20 mouse cellular contexts compared by ENCODE assay signal in genomic region chr2:96282926-96283325, GRCm38 (mm10). TPM values are rescaled to one million over a fixed set of nuclear protein-coding genes. Genes with fewer than 3 reads are reported as not detected.
DNase-seq lines count a peak whose midpoint lies in the region; ATAC-seq and TF ChIP-seq lines count a peak whose summit lies in the region.
"Had no signal": no experiment of that assay in that cellular context is flagged by ENCODE, and none has a peak within 500 bp of the region (broad histone marks: within the 10 kb centered on the region; RNA-seq: fewer than 3 reads in every experiment).

No protein-coding gene starts in this region.

- TF ChIP-seq CTCF in kidney, postnatal 0 days (IDR thresholded peaks at IDR 0.05; ENCODE audit: low read depth): peak; percentile 48
- TF ChIP-seq CTCF in midbrain, postnatal 0 days (IDR thresholded peaks at IDR 0.05): peak; percentile 61
- no peak for TF ChIP-seq CTCF in cerebellum, adult 2 months (IDR thresholded peaks at IDR 0.05; ENCODE audit: borderline replicate concordance, insufficient read depth, low read depth, low read length)

- no peak overlapping the region for H3K27ac ChIP-seq in forebrain, embryonic 14.5 days (ENCODE audit: low read depth, low read length)
- H3K27ac ChIP-seq in forebrain, embryonic 15.5 days (replicated peaks): no peak overlapping the region
- no peak overlapping the region for H3K27ac ChIP-seq in kidney, postnatal 0 days
- H3K27ac ChIP-seq in midbrain, postnatal 0 days (ENCODE audit: low read depth, low read length): no peak overlapping the region
- no peak overlapping the region for H3K27ac ChIP-seq in midbrain, embryonic 11.5 days (ENCODE audit: low read depth, low read length)
- H3K27ac ChIP-seq in cerebellum, adult 2 months (ENCODE audit: insufficient read depth, low read length): no peak overlapping the region
- H3K27ac ChIP-seq: forebrain, embryonic 12.5 days; gastrocnemius, adult 2 months; hindbrain, embryonic 10.5 days; limb, embryonic 15.5 days had no signal

- H3K4me2 ChIP-seq in forebrain, embryonic 14.5 days (ENCODE audit: low read length): no peak overlapping the region
- no peak overlapping the region for H3K4me2 ChIP-seq in forebrain, embryonic 15.5 days (replicated peaks)
- H3K4me2 ChIP-seq in kidney, postnatal 0 days (ENCODE audit: low read length): no peak overlapping the region
- no peak overlapping the region for H3K4me2 ChIP-seq in midbrain, postnatal 0 days (ENCODE audit: low read depth, low read length, poor library complexity, severe bottlenecking)
- no peak overlapping the region for H3K4me2 ChIP-seq in midbrain, embryonic 11.5 days
- H3K4me2 ChIP-seq: forebrain, embryonic 12.5 days; limb, embryonic 15.5 days had no signal

- H3K27me3 ChIP-seq in forebrain, embryonic 14.5 days (replicated peaks; ENCODE audit: control insufficient read depth, insufficient read depth, low read length): no peaks in the 10 kb centered on the region
- no peaks in the 10 kb centered on the region for H3K27me3 ChIP-seq in forebrain, embryonic 15.5 days
- H3K27me3 ChIP-seq in kidney, postnatal 0 days (ENCODE audit: insufficient read depth, low read length): no peaks in the 10 kb centered on the region
- no peaks in the 10 kb centered on the region for H3K27me3 ChIP-seq in midbrain, postnatal 0 days (ENCODE audit: insufficient read depth, low read length)
- no peaks in the 10 kb centered on the region for H3K27me3 ChIP-seq in midbrain, embryonic 11.5 days (ENCODE audit: control insufficient read depth, insufficient read depth, low read length)
- H3K27me3 ChIP-seq in cerebellum, adult 2 months (ENCODE audit: control insufficient read depth, insufficient read depth, low read length): no peaks in the 10 kb centered on the region
- H3K27me3 ChIP-seq: forebrain, embryonic 12.5 days; limb, embryonic 15.5 days had no signal

- 89% methylated on average over 5 of the region's 5 CpGs for WGBS in forebrain, embryonic 14.5 days
- 82% methylated on average over 5 of the region's 5 CpGs for WGBS in forebrain, embryonic 15.5 days
- 76% methylated on average over 5 of the region's 5 CpGs for WGBS in kidney, postnatal 0 days
- WGBS in midbrain, postnatal 0 days: 71% methylated on average over 5 of the region's 5 CpGs
- 85% methylated on average over 5 of the region's 5 CpGs for WGBS in midbrain, embryonic 11.5 days
- whole genome bisulfite sequencing in cerebellum, adult 2 months: 84% methylated on average over 5 of the region's 5 CpGs

- no peak for TF ChIP-seq POLR2A in cerebellum, adult 2 months (IDR thresholded peaks at IDR 0.05; ENCODE audit: borderline replicate concordance, insufficient read depth, low read length)

- H3K9me3 ChIP-seq in forebrain, embryonic 14.5 days (replicated peaks; ENCODE audit: control insufficient read depth, low read length): no peaks in the 10 kb centered on the region
- H3K9me3 ChIP-seq in forebrain, embryonic 15.5 days: no peaks in the 10 kb centered on the region
- no peaks in the 10 kb centered on the region for H3K9me3 ChIP-seq in kidney, postnatal 0 days (replicated peaks; ENCODE audit: low read length)
- H3K9me3 ChIP-seq in midbrain, postnatal 0 days (ENCODE audit: low read length): no peaks in the 10 kb centered on the region
- no peaks in the 10 kb centered on the region for H3K9me3 ChIP-seq in midbrain, embryonic 11.5 days (ENCODE audit: control insufficient read depth, low read length)
- H3K9me3 ChIP-seq: forebrain, embryonic 12.5 days; hindbrain, embryonic 10.5 days; limb, embryonic 15.5 days had no signal

- peak; percentile 51 for DNase-seq in forebrain, embryonic 14.5 days (ENCODE audit: low spot score)
- peak; percentile 22 for DNase-seq in kidney, postnatal 0 days (ENCODE audit: low spot score)
- no peak for DNase-seq in kidney, adult 8-10 months
- DNase-seq in midbrain, postnatal 0 days (ENCODE audit: low spot score): peak; percentile 59
- DNase-seq in midbrain, embryonic 11.5 days (ENCODE audit: low spot score, missing footprints): no peak
- DNase-seq in cerebellum, adult 2 months: no peak
- DNase-seq: adrenal gland, adult 2 months; cerebellum, adult 11-12 months; gastrocnemius, adult 2 months; kidney, postnatal 10 days; lung, adult 2 months; thymus, adult 18-20 months had no signal

- no peaks in the 10 kb centered on the region for H3K4me1 ChIP-seq in forebrain, embryonic 14.5 days (ENCODE audit: control insufficient read depth, insufficient read depth, low read length)
- H3K4me1 ChIP-seq in forebrain, embryonic 15.5 days: no peaks in the 10 kb centered on the region
- no peaks in the 10 kb centered on the region for H3K4me1 ChIP-seq in kidney, postnatal 0 days (replicated peaks; ENCODE audit: insufficient read depth, low read length)
- H3K4me1 ChIP-seq in midbrain, postnatal 0 days (ENCODE audit: insufficient read depth, low read length): no peaks in the 10 kb centered on the region
- H3K4me1 ChIP-seq in midbrain, embryonic 11.5 days (ENCODE audit: control insufficient read depth, insufficient read depth, low read length): no peaks in the 10 kb centered on the region
- H3K4me1 ChIP-seq in cerebellum, adult 2 months (ENCODE audit: control insufficient read depth, insufficient read depth, low read length): no peaks in the 10 kb centered on the region
- H3K4me1 ChIP-seq: forebrain, embryonic 12.5 days; hindbrain, embryonic 10.5 days; limb, embryonic 15.5 days had no signal

- ATAC-seq in forebrain, embryonic 14.5 days: no peak
- ATAC-seq in forebrain, embryonic 15.5 days (replicated peaks): no peak
- no peak for ATAC-seq in kidney, postnatal 0 days (replicated peaks; ENCODE audit: low FRiP score, low read depth)
- ATAC-seq in midbrain, postnatal 0 days (ENCODE audit: low FRiP score): no peak
- ATAC-seq in midbrain, embryonic 11.5 days (ENCODE audit: low FRiP score): no peak
- ATAC-seq: intestine, embryonic 16.5 days; midbrain, embryonic 16.5 days had no signal

- no peak overlapping the region for H3K4me3 ChIP-seq in forebrain, embryonic 14.5 days (ENCODE audit: low read depth, low read length)
- no peak overlapping the region for H3K4me3 ChIP-seq in forebrain, embryonic 15.5 days
- H3K4me3 ChIP-seq in kidney, postnatal 0 days (replicated peaks; ENCODE audit: low read depth, low read length): no peak overlapping the region
- no peak overlapping the region for H3K4me3 ChIP-seq in midbrain, postnatal 0 days (ENCODE audit: low read depth, low read length)
- H3K4me3 ChIP-seq in midbrain, embryonic 11.5 days (ENCODE audit: low read depth, low read length): no peak overlapping the region
- H3K4me3 ChIP-seq in cerebellum, adult 2 months (replicated peaks; ENCODE audit: insufficient read depth, low read depth, low read length): no peak overlapping the region
- H3K4me3 ChIP-seq: forebrain, embryonic 12.5 days; gastrocnemius, adult 2 months; hindbrain, embryonic 10.5 days; limb, embryonic 15.5 days had no signal

- no peaks in the 10 kb centered on the region for H3K36me3 ChIP-seq in forebrain, embryonic 14.5 days (ENCODE audit: control insufficient read depth, insufficient read depth, low read length)
- no peaks in the 10 kb centered on the region for H3K36me3 ChIP-seq in forebrain, embryonic 15.5 days
- no peaks in the 10 kb centered on the region for H3K36me3 ChIP-seq in kidney, postnatal 0 days (ENCODE audit: insufficient read depth, low read length)
- H3K36me3 ChIP-seq in midbrain, postnatal 0 days (ENCODE audit: insufficient read depth, low read length): no peaks in the 10 kb centered on the region
- H3K36me3 ChIP-seq in midbrain, embryonic 11.5 days (ENCODE audit: control insufficient read depth, insufficient read depth, low read length): no peaks in the 10 kb centered on the region
- H3K36me3 ChIP-seq: forebrain, embryonic 12.5 days; hindbrain, embryonic 10.5 days; limb, embryonic 15.5 days had no signal

- no peak overlapping the region for H3K9ac ChIP-seq in forebrain, embryonic 14.5 days (ENCODE audit: low read length)
- H3K9ac ChIP-seq in forebrain, embryonic 15.5 days (replicated peaks): no peak overlapping the region
- no peak overlapping the region for H3K9ac ChIP-seq in kidney, postnatal 0 days (ENCODE audit: low read depth, low read length)
- no peak overlapping the region for H3K9ac ChIP-seq in midbrain, postnatal 0 days (replicated peaks; ENCODE audit: low read length, poor library complexity, severe bottlenecking)
- no peak overlapping the region for H3K9ac ChIP-seq in midbrain, embryonic 11.5 days (ENCODE audit: low read length)
- H3K9ac ChIP-seq: forebrain, embryonic 12.5 days; limb, embryonic 15.5 days had no signal

RNA-seq across cellular contexts. Expression of gene Lrrc4c, which starts 35.0 kb away (rescaled TPM):
- 19.5 and 25.0 TPM in 2 replicates for polyA plus RNA-seq in forebrain, embryonic 14.5 days (2014; fragmentation: Nextera tagmentation; extraction: Ambion mirVana)
- 20.9 and 24.3 TPM in 2 replicates for polyA plus RNA-seq in forebrain, embryonic 15.5 days (2015; fragmentation: Nextera tagmentation; extraction: Ambion mirVana)
- polyA plus RNA-seq in kidney, postnatal 0 days (2015; fragmentation: Nextera tagmentation; extraction: Ambion mirVana): 1.0 and 1.2 TPM in 2 replicates
- total RNA-seq in midbrain, postnatal 0 days (2014; rRNA removed): 59.7 and 66.4 TPM in 2 replicates
- polyA plus RNA-seq in midbrain, postnatal 0 days (2015; fragmentation: Nextera tagmentation; extraction: Ambion mirVana): 48.0 and 51.8 TPM in 2 replicates
- polyA plus RNA-seq in midbrain, embryonic 11.5 days (2014; fragmentation: Nextera tagmentation; extraction: Ambion mirVana): 3.8 and 4.9 TPM in 2 replicates
- 18.4 and 19.9 TPM in 2 replicates for polyA plus RNA-seq in cerebellum, adult 2 months (2012; rRNA removed)
- total RNA-seq: common myeloid progenitor, adult 5-6 weeks; granulocyte monocyte progenitor cell, adult 5-6 weeks had no signal

Comparison
In these comparisons a context has a peak if more than half of its experiments do, and no peak if none do; other contexts are left out.
1. DNase-seq: peak in forebrain, embryonic 14.5 days (single experiment), kidney, postnatal 0 days (single experiment) and midbrain, postnatal 0 days (single experiment); none in kidney, adult 8-10 months (0 of 2), midbrain, embryonic 11.5 days (single experiment) and cerebellum, adult 2 months (0 of 2).